Comparison of ENCODE assay signal across 8 mouse cellular contexts in the genomic region with DNA sequence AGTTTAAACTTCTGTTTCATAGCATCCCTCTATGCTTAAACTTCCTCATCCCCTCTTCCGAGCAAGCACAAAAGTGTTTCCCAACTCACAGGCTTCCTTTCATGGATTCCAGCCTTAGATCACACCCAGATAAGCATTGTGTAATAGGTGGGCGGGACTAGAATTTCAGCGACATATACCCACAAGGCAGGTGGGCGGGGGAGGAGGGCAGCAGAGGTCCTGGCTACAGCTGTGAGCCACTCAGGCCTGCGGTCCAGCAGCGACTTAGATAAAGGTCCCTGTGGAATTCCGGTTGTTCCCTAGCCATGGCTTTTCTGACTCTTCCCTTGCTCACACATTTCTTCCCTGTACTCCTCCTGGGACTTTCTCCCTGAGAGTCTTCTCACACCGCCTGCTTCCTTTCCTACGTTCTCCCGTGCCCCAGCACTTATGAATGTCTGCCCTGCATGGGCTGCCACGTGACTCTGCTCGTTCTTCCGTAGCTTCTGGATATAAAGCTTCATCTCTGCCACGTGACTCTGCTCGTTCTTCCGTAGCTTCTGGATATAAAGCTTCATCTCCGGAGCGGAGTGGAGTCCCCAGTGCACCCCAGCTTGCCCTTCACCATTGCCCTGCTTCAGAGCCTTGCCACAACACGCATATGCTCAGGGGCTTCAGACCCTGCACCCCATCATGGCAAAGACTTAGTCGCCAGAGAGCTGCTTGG.
DNase-seq lines count a peak whose midpoint lies in the region; ATAC-seq and TF ChIP-seq lines count a peak whose summit lies in the region.

No protein-coding gene starts in this region.

- H3K9ac ChIP-seq in kidney, embryonic 14.5 days (ENCODE audit: low read depth, low read length): no peak overlapping the region

- peak overlapping the region; percentile 23 for H3K27ac ChIP-seq in bone marrow, adult 2 months (ENCODE audit: control insufficient read depth, insufficient read depth, low read depth, low read length, poor library complexity)
- peak overlapping the region; percentile 30 for H3K27ac ChIP-seq in kidney, embryonic 14.5 days (ENCODE audit: low read depth, low read length)

- no peak for TF ChIP-seq CTCF in C2C12 (IDR thresholded peaks at IDR 0.05; ENCODE audit: control insufficient read depth, insufficient read depth, insufficient read length)
- TF ChIP-seq CTCF in bone marrow, adult 2 months (IDR thresholded peaks at IDR 0.05; ENCODE audit: control insufficient read depth, insufficient read depth, low read length): no peak

- no peaks in the 10 kb centered on the region for H3K9me3 ChIP-seq in kidney, embryonic 14.5 days (ENCODE audit: control insufficient read depth, low read length)

- peaks cover 7% of the 10 kb centered on the region for H3K36me3 ChIP-seq in C2C12 (ENCODE audit: control insufficient read depth, insufficient read depth)
- H3K36me3 ChIP-seq in kidney, embryonic 14.5 days (ENCODE audit: control insufficient read depth, insufficient read depth, low read length): peaks cover 15% of the 10 kb centered on the region

- H3K4me2 ChIP-seq in kidney, embryonic 14.5 days (replicated peaks; ENCODE audit: low read depth, low read length): no peak overlapping the region; the same call in 1 of the 2 replicates

- ATAC-seq in kidney, embryonic 14.5 days (ENCODE audit: low FRiP score, low TSS enrichment): peak; percentile 79

- intact Hi-C loops in left cerebral cortex, postnatal 4 days (cut with DNase I): loop anchor here (10.0 kb wide), 1 partner anchor 76 kb away; no protein-coding TSS in a partner anchor

- H3K79me2 ChIP-seq in C2C12 (ENCODE audit: control insufficient read depth, insufficient read depth): no peaks in the 10 kb centered on the region

- no peak overlapping the region for H3ac ChIP-seq in C2C12 (ENCODE audit: control insufficient read depth, insufficient read length, low read depth)

- H3K27me3 ChIP-seq in C2C12 (ENCODE audit: control insufficient read depth, insufficient read depth, insufficient read length): no peaks in the 10 kb centered on the region
- H3K27me3 ChIP-seq in kidney, embryonic 14.5 days (ENCODE audit: control insufficient read depth, insufficient read depth, low read length): no peaks in the 10 kb centered on the region

- H3K79me3 ChIP-seq in C2C12 (ENCODE audit: low read depth): no peaks in the 10 kb centered on the region

- no peak overlapping the region for H3K4me3 ChIP-seq in C2C12 (ENCODE audit: insufficient read depth, poor library complexity, severe bottlenecking)
- no peak overlapping the region for H3K4me3 ChIP-seq in bone marrow, adult 2 months (replicated peaks; ENCODE audit: control insufficient read depth, low read depth, low read length)
- no peak overlapping the region for H3K4me3 ChIP-seq in kidney, embryonic 14.5 days (ENCODE audit: low read length)

- peak; percentile 69 to 70 for DNase-seq in heart, adult 9 months (ENCODE audit: low spot score in 2 of 2)
- DNase-seq in lung, postnatal 4 days: peak; percentile 74 to 76
- no peak for DNase-seq in left cerebral cortex, postnatal 4 days
- DNase-seq in urinary bladder, adult 2 months (ENCODE audit: low spot score): no peak
- no peak for DNase-seq in layer of hippocampus, adult 8-10 months (ENCODE audit: low spot score in 2 of 2)

- WGBS in bone marrow, adult 2 months: 47% methylated on average over 20 of the region's 20 CpGs
- 39% methylated on average over 20 of the region's 20 CpGs for WGBS in kidney, embryonic 14.5 days

- peaks cover 5% of the 10 kb centered on the region; the same call in 1 of the 2 replicates for H3K4me1 ChIP-seq in bone marrow, adult 2 months (ENCODE audit: control insufficient read depth, insufficient read depth, low read length)
- peaks cover 26% of the 10 kb centered on the region for H3K4me1 ChIP-seq in kidney, embryonic 14.5 days (ENCODE audit: control insufficient read depth, insufficient read depth, low read length)

- no peak for TF ChIP-seq POLR2A in bone marrow, adult 2 months (IDR thresholded peaks at IDR 0.05; ENCODE audit: borderline replicate concordance, control insufficient read depth, low read depth, low read length)

TF ChIP-seq in C2C12, 6 proteins besides CTCF, POLR2A, EP300 and RAD21:
- no peak for TF ChIP-seq FOSL1 (IDR thresholded peaks at IDR 0.05; ENCODE audit: insufficient read depth, low read length, poor library complexity, severe bottlenecking)
- TF ChIP-seq CEBPB (IDR thresholded peaks at IDR 0.05; ENCODE audit: low read depth): peak; percentile 93
- peak; percentile 79 for TF ChIP-seq MYOD1 (IDR thresholded peaks at IDR 0.05; ENCODE audit: control insufficient read depth, insufficient read length, low read depth)
- TF ChIP-seq USF1 (IDR thresholded peaks at IDR 0.05; ENCODE audit: low read depth): no peak
- no peak for TF ChIP-seq MYOG (IDR thresholded peaks at IDR 0.05; ENCODE audit: control insufficient read depth, extremely low read depth, insufficient read length)
TF ChIP-seq in C2C12: peak in this region for 2.

Comparison
In these comparisons a context has a peak if more than half of its experiments do, and no peak if none do; other contexts are left out.
1. DNase-seq: peak in heart, adult 9 months (2 of 2) and lung, postnatal 4 days (2 of 2); none in left cerebral cortex, postnatal 4 days (single experiment), urinary bladder, adult 2 months (single experiment) and layer of hippocampus, adult 8-10 months (0 of 2).